Mouse (Mus musculus): ENCODE measurements around the gene Polr1c. TPM values are rescaled to one million over a fixed set of nuclear protein-coding genes. Genes with fewer than 3 reads are reported as not detected.

The Polr1c gene
- total RNA-seq, 2 experiments from 2014 or later = 36.3 to 40.4 TPM

- no peak for DNase-seq (ENCODE audit: extremely low spot score in 1 of 2, low spot score in 1 of 2)
These were observed 19.1 kb upstream of the Polr1c start for GRCm38 (mm10) chr17:46266986-46267385.

GRCm38 (mm10) chr17:46265918-46266618 lies 18.2 kb upstream of the Polr1c start:
- peak; percentile 86 to 90 for DNase-seq (ENCODE audit: extremely low spot score in 1 of 2, low spot score in 1 of 2)

GRCm38 (mm10) chr17:46265502-46265901 lies 17.6 kb upstream of the Polr1c start:
- DNase-seq (ENCODE audit: extremely low spot score in 1 of 2, low spot score in 1 of 2) = no peak

GRCm38 (mm10) chr17:46262201-46262694 lies 14.4 kb upstream of the Polr1c start:
- no peak for DNase-seq (ENCODE audit: extremely low spot score in 1 of 2, low spot score in 1 of 2)

- no peak for DNase-seq (ENCODE audit: extremely low spot score in 1 of 2, low spot score in 1 of 2)
These were observed 11.8 kb upstream of the Polr1c start for GRCm38 (mm10) chr17:46259675-46260074.

- no peak for DNase-seq (ENCODE audit: extremely low spot score in 1 of 2, low spot score in 1 of 2)
These were observed 10.6 kb upstream of the Polr1c start for GRCm38 (mm10) chr17:46258279-46259053.

- DNase-seq (ENCODE audit: extremely low spot score in 1 of 2, low spot score in 1 of 2) = no peak
These were observed 7.3 kb upstream of the Polr1c start for GRCm38 (mm10) chr17:46255147-46255546.

- peak; percentile 38 to 56 for DNase-seq (ENCODE audit: extremely low spot score in 1 of 2, low spot score in 1 of 2)
These were observed 6.3 kb upstream of the Polr1c start for GRCm38 (mm10) chr17:46254106-46254505.

- DNase-seq (ENCODE audit: extremely low spot score in 1 of 2, low spot score in 1 of 2) = peak; percentile 91 to 94
These were observed 5.7 kb upstream of the Polr1c start, which contains the start of gene Lrrc73 for GRCm38 (mm10) chr17:46253452-46254084. Lrrc73 (plus strand) TSS chr17:46253531.

- no peak for DNase-seq (ENCODE audit: extremely low spot score in 1 of 2, low spot score in 1 of 2)
These were observed 5.0 kb upstream of the Polr1c start for GRCm38 (mm10) chr17:46252571-46253451.

GRCm38 (mm10) chr17:46251174-46251573 lies 3.3 kb upstream of the Polr1c start:
- no peak for DNase-seq (ENCODE audit: extremely low spot score in 1 of 2, low spot score in 1 of 2)

- DNase-seq (ENCODE audit: extremely low spot score in 1 of 2, low spot score in 1 of 2) = no peak
These were observed 302 bp upstream of the Polr1c start for GRCm38 (mm10) chr17:46248189-46248522.

- DNase-seq (ENCODE audit: extremely low spot score in 1 of 2, low spot score in 1 of 2) = no peak
These were observed 3.3 kb downstream of the Polr1c start for GRCm38 (mm10) chr17:46244579-46244978.

- DNase-seq (ENCODE audit: extremely low spot score in 1 of 2, low spot score in 1 of 2) = no peak
These were observed 4.2 kb downstream of the Polr1c start for GRCm38 (mm10) chr17:46243624-46244023.

- no peak for DNase-seq (ENCODE audit: extremely low spot score in 1 of 2, low spot score in 1 of 2)
These were observed 4.9 kb downstream of the Polr1c start for GRCm38 (mm10) chr17:46242993-46243392.

- no peak for DNase-seq (ENCODE audit: extremely low spot score in 1 of 2, low spot score in 1 of 2)
These were observed 5.6 kb downstream of the Polr1c start for GRCm38 (mm10) chr17:46242274-46242673.

GRCm38 (mm10) chr17:46241471-46241870 lies 6.4 kb downstream of the Polr1c start:
- DNase-seq (ENCODE audit: extremely low spot score in 1 of 2, low spot score in 1 of 2) = no peak

GRCm38 (mm10) chr17:46239516-46240114 lies 8.2 kb downstream of the Polr1c start:
- DNase-seq (ENCODE audit: extremely low spot score in 1 of 2, low spot score in 1 of 2) = no peak

GRCm38 (mm10) chr17:46237480-46237879 lies 10.4 kb downstream of the Polr1c start:
- DNase-seq (ENCODE audit: extremely low spot score in 1 of 2, low spot score in 1 of 2) = no peak

- no peak for DNase-seq (ENCODE audit: extremely low spot score in 1 of 2, low spot score in 1 of 2)
These were observed 10.8 kb downstream of the Polr1c start for GRCm38 (mm10) chr17:46237079-46237478.

Measured in layer of hippocampus, postnatal 25 days (tissue).